Mouse (Mus musculus) kidney, embryonic 15.5 days (tissue): Measurements from ENCODE around the gene Rb1. TPM values are rescaled to one million over a fixed set of nuclear protein-coding genes. Genes with fewer than 3 reads are reported as not detected.

Source experiments
- ATAC-seq: fragments of 200-750 bp; cut with Nextera tagmentation; replicated peaks from 2 replicates; pipeline ENCODE4 v1.8.0; 2017; ENCODE audit warnings: moderate TSS enrichment; ENCODE audit not compliant: low FRiP score
- H3K27ac ChIP-seq: fragments of 300-500 bp; sonication (generic); 2 replicates; pipeline ENCODE4 v1.5.1; 2015; ENCODE audit warnings: mild to moderate bottlenecking, inconsistent platforms
- H3K27me3 ChIP-seq: fragments of 300-500 bp; sonication (generic); 2 replicates; pipeline ENCODE4 v1.6.1; 2015; ENCODE audit warnings: inconsistent platforms
- H3K36me3 ChIP-seq: fragments of 300-500 bp; sonication (generic); 2 replicates; pipeline ENCODE4 v1.6.1; 2015; ENCODE audit warnings: inconsistent platforms
- H3K4me1 ChIP-seq: fragments of 300-500 bp; sonication (generic); 2 replicates; pipeline ENCODE4 v1.6.1; 2015; ENCODE audit warnings: inconsistent platforms
- H3K4me2 ChIP-seq: fragments of 300-500 bp; sonication (generic); 2 replicates; pipeline ENCODE4 v1.6.1; 2015; ENCODE audit warnings: moderate library complexity, mild to moderate bottlenecking, inconsistent platforms
- H3K4me3 ChIP-seq: fragments of 300-500 bp; sonication (generic); replicated peaks from 2 replicates; pipeline ENCODE4 v1.5.1; 2015; ENCODE audit warnings: mild to moderate bottlenecking, inconsistent platforms
- H3K9ac ChIP-seq: fragments of 300-500 bp; sonication (generic); 2 replicates; pipeline ENCODE4 v1.6.1; 2015; ENCODE audit warnings: mild to moderate bottlenecking, inconsistent platforms
- H3K9me3 ChIP-seq: fragments of 300-500 bp; sonication (generic); replicated peaks from 2 replicates; pipeline ENCODE4 v1.6.1; 2016; ENCODE audit warnings: inconsistent platforms
- WGBS: fragments of 180-500 bp; shearing (Covaris S2); methylation state at CpG from one replicate; pipeline ENCODE4 v1.1.7; 2015; ENCODE audit warnings: mixed read lengths; 5-methylcytosine and 5-hydroxymethylcytosine counted together
- polyA plus RNA-seq: library from polyadenylated mRNA; unstranded; fragments of >200 nt; fragmentation: Nextera tagmentation; extraction: Ambion mirVana; gene quantifications from 2 replicates; pipeline ENCODE4 v1.2.1, GENCODE M21; 2015

Rb1 gene
- polyA plus RNA-seq: 16.2 and 19.5 TPM in 2 replicates

DNA sequence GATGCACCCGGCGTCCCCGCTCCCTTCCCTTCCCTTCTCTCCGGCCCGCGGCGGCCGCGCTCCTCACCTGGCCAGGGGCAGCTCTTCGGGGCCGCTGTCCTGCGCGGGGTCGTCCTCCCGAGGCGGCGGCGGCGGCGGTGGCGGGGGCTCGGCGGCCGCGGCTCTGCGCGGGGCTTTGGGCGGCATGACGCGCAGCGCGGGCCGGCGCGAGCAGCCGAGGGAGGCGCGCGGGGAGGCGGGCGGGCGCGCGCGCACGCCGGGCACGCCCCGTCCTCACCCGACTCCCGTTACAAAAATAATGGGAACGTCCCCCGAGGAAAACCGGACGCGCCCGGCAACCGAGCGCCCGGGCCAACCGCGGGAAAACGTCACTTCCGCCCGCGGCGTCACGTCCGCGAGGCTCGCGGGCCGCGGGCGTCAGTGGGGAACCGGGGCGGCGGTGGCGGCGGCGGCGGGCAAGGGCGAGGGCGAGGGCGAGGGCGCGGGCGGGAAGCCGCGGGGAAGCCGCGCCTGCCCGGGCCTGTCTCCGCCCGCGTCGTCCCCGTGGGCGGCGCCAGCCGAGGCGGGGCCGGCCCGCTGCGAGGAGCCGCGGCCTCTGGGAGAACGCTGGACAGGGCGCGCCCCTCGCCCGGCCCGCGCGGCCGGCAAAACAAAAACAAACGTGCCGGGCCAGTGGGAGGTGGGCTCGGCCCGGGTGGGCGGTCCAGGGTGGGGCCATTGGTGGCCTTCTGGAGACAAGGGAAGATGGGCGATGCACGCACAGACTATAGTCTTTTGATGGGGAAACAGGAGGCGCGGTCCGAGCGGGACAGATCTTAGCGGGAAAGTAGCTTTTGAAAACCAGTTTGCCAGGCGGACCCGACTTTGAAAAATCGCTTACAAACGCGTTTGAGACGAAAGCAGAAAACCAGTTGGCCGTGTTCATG lies at the start of gene Rb1:
Gene Rb1, minus strand, starts transcription at position 367 of the 926 bp plus-strand sequence.
- H3K4me3 ChIP-seq: peak within 1 kb of the TSS; percentile 92
- H3K4me2 ChIP-seq: peak within 1 kb of the TSS; percentile 89
- H3K36me3 ChIP-seq: no peaks in the 10 kb centered on the region
- under 1% methylated on average over 107 of the region's 135 CpGs for WGBS
- no peaks in the 10 kb centered on the region for H3K27me3 ChIP-seq
- peak; percentile 97 for ATAC-seq
- no peaks in the 10 kb centered on the region for H3K9me3 ChIP-seq
- H3K27ac ChIP-seq: peak within 1 kb of the TSS; percentile 91
- peaks cover 16% of the 10 kb centered on the region for H3K4me1 ChIP-seq
- H3K9ac ChIP-seq: peak within 1 kb of the TSS; percentile 79

DNA sequence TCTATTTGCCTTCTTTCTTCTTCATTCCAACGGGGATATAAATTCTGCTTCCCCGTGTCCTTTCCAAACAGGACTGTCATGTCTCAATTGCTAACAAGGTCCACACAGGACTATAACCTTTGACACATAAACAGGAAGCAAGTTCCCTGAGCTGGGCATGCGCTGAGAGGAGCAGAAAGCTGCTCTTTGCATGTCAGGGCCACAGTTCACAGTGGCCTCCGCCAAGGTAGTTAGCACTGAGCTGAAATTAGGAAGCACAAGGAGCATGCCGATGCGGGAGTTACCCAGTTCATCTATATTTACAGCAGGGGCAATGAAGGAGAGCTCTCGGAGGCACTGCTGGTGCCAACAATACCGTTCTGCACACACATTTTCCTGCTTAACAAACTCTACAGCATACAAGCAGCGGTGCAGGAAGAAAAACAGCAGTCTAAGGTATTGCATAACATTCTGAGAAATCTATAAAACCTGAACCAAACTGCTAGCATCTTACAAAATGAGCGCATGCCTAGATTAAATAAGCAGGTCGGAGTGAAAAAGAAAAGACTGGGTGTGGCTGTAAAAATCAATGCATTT lies 48.8 kb upstream of the Rb1 start:
- ATAC-seq: peak; percentile 43; the same call in 1 of the 2 replicates
- WGBS: 27% methylated on average over 11 of the region's 11 CpGs

DNA sequence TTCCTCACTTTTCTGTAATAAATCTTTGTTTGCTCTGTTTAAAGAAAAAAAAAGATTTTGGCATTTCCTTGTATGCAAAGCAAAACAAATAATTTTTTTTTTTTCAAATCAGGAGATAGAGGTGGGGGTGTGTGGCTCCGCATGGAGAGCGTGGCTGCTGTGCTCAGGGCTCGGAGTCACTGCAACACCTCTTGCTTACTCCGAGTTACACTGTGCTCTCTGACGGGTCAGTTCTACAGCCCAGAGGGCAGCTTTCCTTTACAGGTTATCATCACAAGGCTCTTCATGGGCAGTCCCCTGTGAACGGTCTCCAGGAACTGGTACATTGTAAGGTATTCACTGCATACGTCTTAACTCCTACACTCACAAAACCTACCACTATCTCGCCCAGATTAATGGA lies 48.0 kb upstream of the Rb1 start:
- no peak for ATAC-seq
- Histone ChIP-seq H3K9ac (no peak overlapping the region), H3K4me1 (peaks cover 65% of the 10 kb centered on the region), H3K9me3 (no peaks in the 10 kb centered on the region), H3K27me3 (no peaks in the 10 kb centered on the region), H3K4me2 (no peak overlapping the region), H3K4me3 (no peak overlapping the region), H3K27ac (peak overlapping the region; percentile 45), H3K36me3 (peaks cover 55% of the 10 kb centered on the region)
- WGBS: 56% methylated on average over 8 of the region's 8 CpGs

More for the DNA sequence above, 48.8 kb upstream of the Rb1 start:
- H3K4me1 ChIP-seq: peaks cover 65% of the 10 kb centered on the region
- H3K27me3 ChIP-seq: no peaks in the 10 kb centered on the region
- H3K36me3 ChIP-seq: peaks cover 57% of the 10 kb centered on the region
- H3K4me3 ChIP-seq: no peak overlapping the region
- no peaks in the 10 kb centered on the region for H3K9me3 ChIP-seq
- peak overlapping the region; percentile 45 for H3K27ac ChIP-seq
- H3K4me2 ChIP-seq: peak overlapping the region; percentile 14
- 0 out of 2 replicates have a peak overlapping the region, but pooled peaks have one; percentile 3 for H3K9ac ChIP-seq

DNA sequence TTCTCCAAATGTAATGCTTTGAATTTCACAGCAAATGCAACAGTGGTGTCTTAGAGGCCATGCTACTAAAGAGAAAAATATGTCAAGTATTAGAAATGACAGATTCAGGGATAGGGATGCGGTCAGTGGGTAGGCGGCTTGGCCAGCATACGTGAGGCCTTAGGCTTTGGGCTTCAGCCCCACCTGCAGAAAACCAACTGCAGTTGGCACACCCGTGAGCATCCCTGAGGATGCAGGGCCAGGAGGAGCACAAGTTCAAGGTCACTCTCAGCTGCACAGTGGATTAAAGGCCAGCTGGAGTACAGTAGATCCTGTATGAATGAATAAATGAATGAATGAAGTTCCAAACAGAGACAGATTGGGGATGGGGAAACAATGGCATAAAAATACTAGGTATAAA lies 47.4 kb upstream of the Rb1 start:
- no peak overlapping the region for H3K4me2 ChIP-seq
- no peak overlapping the region for H3K9ac ChIP-seq
- WGBS: 87% methylated on average over 4 of the region's 4 CpGs
- H3K27ac ChIP-seq: peak overlapping the region; percentile 14; the same call in 1 of the 2 replicates
- no peaks in the 10 kb centered on the region for H3K9me3 ChIP-seq
- H3K4me3 ChIP-seq: no peak overlapping the region
- no peak for ATAC-seq
- H3K4me1 ChIP-seq: peaks cover 61% of the 10 kb centered on the region
- no peaks in the 10 kb centered on the region for H3K27me3 ChIP-seq
- peaks cover 54% of the 10 kb centered on the region for H3K36me3 ChIP-seq

DNA sequence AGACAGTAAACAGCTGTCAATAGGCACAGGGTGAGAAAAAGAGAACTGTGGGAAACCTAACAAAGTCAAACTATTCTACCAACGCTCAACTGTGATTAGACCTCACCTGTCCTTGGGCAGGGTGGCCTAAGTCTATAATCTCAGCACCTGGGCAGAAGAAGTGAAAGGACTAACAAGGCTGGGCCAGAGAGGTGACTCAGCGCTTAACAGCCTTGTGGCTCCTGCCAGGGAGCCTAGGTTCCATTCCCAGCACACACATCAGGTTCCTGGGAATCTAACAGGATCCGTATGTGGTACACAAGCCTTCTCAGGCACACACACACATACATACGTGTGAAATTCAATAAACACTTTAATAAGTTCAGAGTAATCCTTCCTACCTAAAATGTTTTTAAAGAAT lies 46.0 kb upstream of the Rb1 start:
- H3K4me1 ChIP-seq: peaks cover 54% of the 10 kb centered on the region
- no peak overlapping the region for H3K9ac ChIP-seq
- H3K27ac ChIP-seq: peak overlapping the region; percentile 49
- WGBS: 90% methylated on average over 4 of the region's 4 CpGs
- no peak overlapping the region for H3K4me2 ChIP-seq
- no peaks in the 10 kb centered on the region for H3K27me3 ChIP-seq
- H3K36me3 ChIP-seq: peaks cover 57% of the 10 kb centered on the region
- H3K9me3 ChIP-seq: no peaks in the 10 kb centered on the region
- H3K4me3 ChIP-seq: no peak overlapping the region
- ATAC-seq: no peak

DNA sequence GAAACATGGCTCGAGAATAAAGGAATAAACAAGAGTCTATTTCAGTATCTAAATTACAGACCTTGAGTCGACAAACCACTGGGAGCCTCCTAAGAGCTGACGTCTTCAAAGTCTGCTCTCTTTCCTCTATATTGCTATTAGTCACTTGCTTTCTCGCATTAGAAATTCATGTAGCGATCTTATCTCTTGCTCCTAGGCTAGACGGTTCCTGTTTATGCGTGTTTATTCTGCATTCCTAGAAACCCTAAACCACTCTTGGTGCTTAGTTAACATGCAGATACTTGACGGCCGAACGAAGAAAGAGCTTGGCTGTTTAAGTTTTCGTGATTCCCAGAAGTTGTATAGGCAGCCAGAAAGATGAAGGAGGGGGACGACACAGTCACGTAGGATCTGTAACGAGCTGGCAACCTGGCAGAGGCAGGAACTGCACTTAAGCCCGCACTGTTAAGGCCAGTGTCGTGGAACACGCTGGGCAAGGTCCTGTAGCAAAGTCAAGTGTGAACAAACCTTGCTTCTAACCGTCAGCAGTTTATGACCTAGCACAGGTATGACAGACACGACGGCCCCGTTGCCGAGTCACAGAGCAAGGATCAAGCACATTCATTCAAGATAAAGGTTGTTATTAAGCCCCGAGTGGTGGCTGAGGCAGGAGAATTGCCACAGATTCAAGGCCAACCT lies 45.2 kb upstream of the Rb1 start:
- Histone ChIP-seq H3K4me3 (no peak overlapping the region), H3K4me1 (peaks cover 52% of the 10 kb centered on the region), H3K27ac (peak overlapping the region; percentile 49), H3K4me2 (0 out of 2 replicates have a peak overlapping the region, but pooled peaks have one; percentile 3), H3K27me3 (no peaks in the 10 kb centered on the region), H3K9me3 (no peaks in the 10 kb centered on the region), H3K9ac (no peak overlapping the region), H3K36me3 (peaks cover 64% of the 10 kb centered on the region)
- ATAC-seq: peak; percentile 31; the same call in 1 of the 2 replicates
- 72% methylated on average over 23 of the region's 23 CpGs for WGBS

DNA sequence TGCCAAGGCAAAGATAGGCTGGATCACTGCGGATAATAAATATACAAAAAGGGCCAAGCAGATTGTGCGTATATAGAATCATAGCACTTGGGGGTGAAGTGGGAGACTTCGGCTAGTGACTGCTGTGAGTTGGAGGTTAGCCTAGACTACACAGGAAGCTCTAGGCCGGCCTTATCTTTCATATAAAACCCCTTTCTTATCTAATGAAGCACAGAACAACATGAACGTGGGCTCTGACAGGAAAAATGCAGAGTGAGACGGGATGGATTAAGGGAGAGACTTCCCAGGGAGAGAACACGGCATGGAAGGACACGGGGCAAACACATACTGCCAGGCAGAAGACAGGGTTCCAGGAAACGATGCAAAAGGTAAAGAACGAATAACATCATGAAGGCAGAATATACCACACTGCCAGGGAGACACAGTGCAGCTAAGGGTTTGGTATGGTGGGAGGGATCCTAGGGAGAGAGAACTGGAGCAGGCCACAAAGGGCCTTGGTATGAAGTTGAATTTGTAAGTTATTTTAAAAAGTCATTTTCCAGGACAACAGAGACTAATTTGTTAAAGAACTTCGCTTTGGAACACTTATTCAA lies 44.6 kb upstream of the Rb1 start:
- WGBS: 81% methylated on average over 11 of the region's 11 CpGs
- no peak for ATAC-seq

DNA sequence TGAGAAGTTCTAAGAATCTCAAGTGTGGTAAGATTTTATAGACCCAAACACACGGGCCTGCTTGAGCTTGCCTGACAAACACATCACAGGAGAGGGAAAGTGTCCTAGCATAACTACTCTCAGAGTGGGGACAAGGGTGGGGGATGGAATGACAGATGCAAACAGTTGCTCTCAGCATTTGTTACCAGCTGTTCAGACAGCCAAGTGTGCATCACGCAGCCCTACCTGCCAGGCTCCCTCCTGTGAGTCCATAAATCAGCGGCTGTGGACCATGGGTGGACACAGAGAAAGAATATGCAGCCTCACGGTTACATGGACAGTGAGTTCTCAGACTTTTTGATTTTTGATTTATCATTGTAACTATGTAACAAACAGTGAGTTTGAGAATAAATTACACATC lies 44.0 kb upstream of the Rb1 start:
- 72% methylated on average over 4 of the region's 4 CpGs for WGBS
- H3K36me3 ChIP-seq: peaks cover 76% of the 10 kb centered on the region
- peak overlapping the region; percentile 49; the same call in 1 of the 2 replicates for H3K27ac ChIP-seq
- no peak overlapping the region for H3K9ac ChIP-seq
- no peak overlapping the region for H3K4me3 ChIP-seq
- no peaks in the 10 kb centered on the region for H3K9me3 ChIP-seq
- peaks cover 41% of the 10 kb centered on the region for H3K4me1 ChIP-seq
- no peak overlapping the region for H3K4me2 ChIP-seq
- no peaks in the 10 kb centered on the region for H3K27me3 ChIP-seq
- ATAC-seq: no peak

More for the DNA sequence above, 44.6 kb upstream of the Rb1 start:
- no peaks in the 10 kb centered on the region for H3K9me3 ChIP-seq
- H3K4me3 ChIP-seq: no peak overlapping the region
- H3K4me2 ChIP-seq: no peak overlapping the region
- peaks cover 71% of the 10 kb centered on the region for H3K36me3 ChIP-seq
- H3K27ac ChIP-seq: peak overlapping the region; percentile 49; the same call in 1 of the 2 replicates
- H3K4me1 ChIP-seq: peaks cover 46% of the 10 kb centered on the region
- no peak overlapping the region for H3K9ac ChIP-seq
- H3K27me3 ChIP-seq: no peaks in the 10 kb centered on the region

DNA sequence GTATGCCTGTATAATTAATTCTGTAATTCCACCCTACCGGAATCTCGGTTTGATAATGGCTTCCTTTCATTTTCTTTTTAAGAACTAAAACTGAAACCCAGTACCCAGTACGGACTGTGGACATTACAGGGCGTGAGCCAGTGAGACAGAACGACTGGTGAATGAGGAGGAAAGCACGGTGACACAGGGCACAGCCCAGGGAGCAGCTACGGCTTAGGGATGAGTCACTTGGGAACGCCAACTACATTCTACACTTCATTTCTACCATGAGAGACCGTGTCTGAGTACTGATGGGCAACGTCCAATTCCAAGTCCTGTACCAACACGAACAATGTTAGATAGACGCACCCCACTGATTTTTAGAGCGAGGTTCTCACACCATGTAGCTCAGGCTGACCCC lies 43.3 kb upstream of the Rb1 start:
- no peaks in the 10 kb centered on the region for H3K27me3 ChIP-seq
- no peaks in the 10 kb centered on the region for H3K9me3 ChIP-seq
- WGBS: 86% methylated on average over 13 of the region's 13 CpGs
- no peak overlapping the region for H3K9ac ChIP-seq
- peaks cover 34% of the 10 kb centered on the region for H3K4me1 ChIP-seq
- no peak overlapping the region for H3K4me3 ChIP-seq
- no peak overlapping the region for H3K27ac ChIP-seq
- H3K36me3 ChIP-seq: peaks cover 83% of the 10 kb centered on the region
- ATAC-seq: no peak
- H3K4me2 ChIP-seq: no peak overlapping the region

DNA sequence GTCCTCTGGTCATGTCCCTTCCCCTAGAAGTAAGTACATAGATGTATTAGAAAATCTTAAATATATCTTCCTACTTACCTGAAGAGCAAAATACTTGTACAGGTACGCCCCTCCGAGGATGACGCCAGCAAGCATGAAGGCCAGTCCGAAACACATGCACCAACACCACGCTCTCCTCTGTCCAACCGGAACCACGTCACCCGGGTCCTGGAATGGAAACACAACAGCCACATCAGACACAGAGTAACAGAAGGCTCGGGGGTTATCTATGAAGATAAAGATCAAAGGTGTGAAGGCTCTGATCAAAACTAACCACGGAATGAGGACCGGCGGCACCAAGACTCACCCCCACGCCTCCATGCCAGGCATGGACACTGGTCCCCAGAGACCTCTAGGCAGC lies 42.6 kb upstream of the Rb1 start:
- Histone ChIP-seq H3K4me3 (no peak overlapping the region), H3K4me2 (no peak overlapping the region), H3K36me3 (peaks cover 84% of the 10 kb centered on the region), H3K9ac (no peak overlapping the region), H3K4me1 (peaks cover 28% of the 10 kb centered on the region), H3K27ac (no peak overlapping the region), H3K27me3 (no peaks in the 10 kb centered on the region), H3K9me3 (no peaks in the 10 kb centered on the region)
- no peak for ATAC-seq
- 92% methylated on average over 13 of the region's 13 CpGs for WGBS

DNA sequence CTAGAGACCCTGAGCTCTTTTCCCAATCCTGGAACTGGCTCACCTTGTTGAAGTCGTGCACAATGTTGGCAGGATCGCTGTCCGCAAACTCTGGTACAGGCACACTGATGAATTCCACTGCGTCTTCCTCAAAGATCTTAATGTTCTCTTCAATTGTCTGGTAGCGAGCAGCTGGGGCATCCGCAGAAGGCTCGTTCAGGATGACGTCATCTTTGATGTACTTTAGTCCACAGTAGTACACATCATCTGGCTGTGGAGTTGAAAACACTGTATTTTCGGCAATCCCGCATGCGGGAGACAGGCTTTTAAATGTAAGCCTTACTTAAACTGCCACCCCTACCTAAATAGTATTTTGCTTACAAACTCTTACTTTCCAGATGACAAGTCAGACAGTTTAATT lies 40.7 kb upstream of the Rb1 start:
- H3K9me3 ChIP-seq: no peaks in the 10 kb centered on the region
- H3K27ac ChIP-seq: no peak overlapping the region
- no peak overlapping the region for H3K9ac ChIP-seq
- H3K4me2 ChIP-seq: no peak overlapping the region
- ATAC-seq: no peak
- WGBS: 88% methylated on average over 11 of the region's 11 CpGs
- H3K4me3 ChIP-seq: no peak overlapping the region
- no peaks in the 10 kb centered on the region for H3K27me3 ChIP-seq
- peaks cover 95% of the 10 kb centered on the region for H3K36me3 ChIP-seq
- H3K4me1 ChIP-seq: peaks cover 12% of the 10 kb centered on the region
